Mouse (Mus musculus) frontal cortex, adult (tissue): ENCODE measurements around the gene Sptlc2.
A peak's percentile ranks its signal among the peaks of the same experiment; 100 is the strongest.

Source experiments
- ATAC-seq: cut with Nextera tagmentation; 2 replicates; pipeline ENCODE4 v1.9.2; 2017; ENCODE audit warnings: mild to moderate bottlenecking, moderate library complexity, mixed read lengths; ENCODE audit not compliant: low TSS enrichment

The Sptlc2 gene

DNA sequence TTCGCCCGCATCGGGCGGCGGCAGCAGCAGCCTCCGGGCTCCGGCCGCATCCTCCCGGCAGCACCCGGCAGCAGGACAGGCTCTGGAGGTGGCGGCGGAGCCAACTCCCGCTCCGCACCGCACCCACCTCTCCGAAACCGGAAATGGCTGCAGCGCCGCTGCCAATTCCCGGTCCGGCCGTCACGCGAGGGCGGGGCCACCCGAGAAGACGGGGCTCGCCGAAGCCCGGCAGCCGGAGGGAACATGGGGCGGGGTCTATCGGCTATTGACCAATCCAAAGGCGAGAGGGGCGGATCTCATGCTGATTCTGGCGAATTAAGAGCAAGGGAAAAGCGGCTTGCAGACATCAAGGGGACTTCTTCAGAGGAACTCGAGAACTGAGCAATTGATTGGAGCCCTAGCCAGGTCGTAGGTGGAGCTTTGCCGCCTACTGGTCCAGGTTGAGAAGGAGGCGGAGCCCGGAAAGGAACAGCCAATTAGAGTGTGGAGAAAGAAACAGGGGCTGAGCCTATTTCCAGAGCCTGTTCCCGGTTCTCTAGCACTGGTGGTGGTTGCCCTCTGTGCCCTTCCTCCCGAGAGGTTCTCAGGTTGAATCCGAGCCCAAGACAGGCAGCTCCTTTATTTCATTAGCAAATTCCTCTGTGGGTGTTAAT, at the start of gene Sptlc2:
TSS of gene Sptlc2 (minus strand) at position 234 of the 653 bp plus-strand sequence.
- peak; percentile 98 for ATAC-seq

DNA sequence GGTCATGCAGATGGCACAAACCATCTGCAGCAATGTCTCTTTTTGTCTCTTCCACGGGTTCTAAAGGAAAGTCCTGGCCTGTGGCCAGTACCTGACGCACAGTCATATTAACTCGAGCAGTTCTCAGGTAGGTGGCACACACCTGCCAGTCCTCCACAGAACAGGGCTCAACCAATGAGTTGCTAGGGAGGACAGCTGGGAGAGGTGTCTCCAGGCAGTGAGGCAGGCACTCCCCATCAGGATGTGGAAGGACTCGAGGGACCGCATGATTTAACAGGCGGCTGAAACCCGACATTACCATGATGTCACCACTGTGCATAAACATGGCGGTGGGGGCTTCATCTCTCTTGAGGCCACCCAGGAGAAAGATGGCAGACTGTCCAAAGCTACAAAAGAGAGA, 40.7 kb upstream of the Sptlc2 start:
- no peak for ATAC-seq

DNA sequence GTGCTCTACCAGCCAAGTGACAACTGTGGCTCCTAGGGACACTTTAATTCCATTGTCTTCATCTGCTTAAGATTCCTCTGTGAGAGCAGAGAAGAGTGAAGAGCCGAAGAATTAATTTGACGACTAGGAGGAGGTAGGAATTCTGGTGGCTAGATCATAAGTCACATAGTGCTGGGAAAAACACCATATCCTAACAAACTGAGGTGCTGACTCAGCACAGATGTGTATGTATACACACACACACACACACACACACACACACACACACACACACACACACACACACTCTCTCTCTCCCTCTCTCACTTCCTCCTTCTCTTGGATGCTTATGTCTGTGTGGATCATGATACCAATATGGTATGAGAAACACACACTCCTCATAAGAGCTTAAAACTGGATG, 40.1 kb upstream of the Sptlc2 start:
- no peak for ATAC-seq

DNA sequence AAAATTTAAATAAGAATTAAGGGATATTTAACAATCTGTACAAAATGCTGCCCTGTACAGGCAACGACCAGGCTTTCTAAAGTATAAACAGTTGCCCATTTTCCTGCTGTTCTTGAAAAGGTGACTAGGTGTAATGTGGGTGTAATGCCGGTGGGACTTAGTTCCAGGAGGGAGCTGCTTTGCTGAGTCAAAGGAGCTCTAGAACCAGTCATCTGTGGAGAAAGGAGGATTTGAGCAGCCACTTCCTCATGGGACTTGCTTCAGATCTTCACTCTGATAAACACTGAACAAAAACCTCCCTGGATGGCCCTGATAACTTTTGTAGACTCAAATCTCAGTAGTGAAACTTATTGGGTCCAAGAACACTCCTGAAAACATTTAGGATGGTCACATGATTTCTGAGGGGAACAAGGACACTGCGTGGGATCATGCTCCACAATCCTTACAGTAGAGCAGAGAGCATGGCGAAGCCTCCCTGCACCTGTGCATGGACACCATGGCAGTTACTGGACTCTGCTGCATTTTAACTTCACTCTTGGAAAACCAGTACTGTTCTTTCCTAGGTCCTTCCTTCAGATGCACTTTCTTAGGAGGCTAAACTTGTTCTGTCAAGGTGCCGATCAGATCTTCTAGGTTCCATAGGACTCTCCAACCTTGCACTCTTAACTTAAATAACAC, 38.3 kb upstream of the Sptlc2 start:
- ATAC-seq = no peak

DNA sequence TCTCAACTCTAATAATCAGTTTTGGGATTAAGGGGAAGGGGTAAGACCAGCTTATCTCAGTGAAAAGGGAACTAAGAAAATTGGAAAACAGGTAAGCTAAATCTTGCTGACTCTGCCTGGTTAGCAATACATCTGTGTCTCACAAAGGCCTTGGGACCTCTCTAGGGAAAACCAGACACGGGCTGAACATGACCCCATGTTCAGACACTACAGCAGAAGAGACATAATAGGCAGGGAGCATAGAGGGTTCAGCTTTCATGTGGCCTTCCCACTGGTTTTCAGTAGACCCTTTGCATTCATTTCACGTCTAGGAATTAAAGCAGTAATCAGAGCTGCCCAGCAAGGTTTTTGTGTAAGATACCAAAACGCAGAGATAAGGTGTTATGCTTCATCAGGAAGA, 36.4 kb upstream of the Sptlc2 start:
- no peak for ATAC-seq

DNA sequence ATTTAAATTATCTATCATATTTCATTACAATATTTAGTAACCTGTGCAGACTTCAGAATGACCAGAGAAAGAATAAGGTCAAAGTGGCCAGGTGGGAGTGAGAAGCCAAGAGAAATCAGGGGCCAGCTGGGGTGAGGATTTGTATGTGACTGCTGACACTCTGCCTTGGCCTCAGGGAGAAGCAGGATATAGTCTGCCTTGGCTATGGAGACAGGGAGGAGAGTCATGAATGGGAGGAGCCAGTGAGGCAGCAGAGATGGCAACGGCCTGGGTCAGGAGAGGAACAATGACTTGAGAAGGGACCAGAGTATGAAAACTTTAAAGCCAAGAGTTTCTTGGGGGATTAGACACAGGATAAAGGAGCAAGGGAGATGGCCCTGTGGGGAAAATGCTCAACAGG, 35.5 kb upstream of the Sptlc2 start:
- no peak for ATAC-seq

DNA sequence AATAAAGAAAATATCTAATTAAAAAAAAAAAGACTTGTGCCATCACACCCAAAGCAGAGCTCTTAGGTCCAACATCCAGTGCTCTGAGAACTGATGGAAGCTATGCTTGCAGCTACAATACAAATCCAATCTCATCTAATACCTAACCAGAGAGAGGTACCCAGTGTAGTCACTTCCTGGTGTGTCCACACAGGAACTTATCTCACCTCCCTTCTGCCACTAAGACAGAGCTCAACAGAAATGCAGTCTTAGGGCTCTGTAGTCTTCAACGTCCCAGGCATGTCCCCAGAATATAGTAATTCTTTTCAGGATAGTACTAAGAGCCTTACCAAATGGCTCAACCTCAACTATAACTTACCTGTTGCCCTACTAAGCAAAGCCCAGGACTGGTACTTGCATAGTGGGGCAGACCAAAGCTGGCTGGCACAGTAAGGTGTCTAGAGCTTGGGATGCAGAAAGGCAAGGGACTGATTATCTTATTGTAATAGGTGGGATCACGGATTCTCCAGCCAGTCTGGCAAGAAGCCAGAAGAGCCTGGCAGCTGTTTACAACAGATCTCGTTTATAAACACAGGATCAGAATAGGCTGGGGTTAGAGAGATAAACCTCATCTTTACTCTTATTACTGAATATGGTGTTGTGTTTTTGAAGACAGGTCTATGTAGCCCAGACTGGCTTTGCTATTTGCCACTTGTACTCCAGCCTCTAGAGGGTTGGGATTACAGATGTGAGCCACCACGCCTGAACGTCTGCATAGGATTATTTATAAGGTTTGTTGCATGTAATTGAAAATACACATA, 33.8 kb upstream of the Sptlc2 start:
- ATAC-seq = no peak

DNA sequence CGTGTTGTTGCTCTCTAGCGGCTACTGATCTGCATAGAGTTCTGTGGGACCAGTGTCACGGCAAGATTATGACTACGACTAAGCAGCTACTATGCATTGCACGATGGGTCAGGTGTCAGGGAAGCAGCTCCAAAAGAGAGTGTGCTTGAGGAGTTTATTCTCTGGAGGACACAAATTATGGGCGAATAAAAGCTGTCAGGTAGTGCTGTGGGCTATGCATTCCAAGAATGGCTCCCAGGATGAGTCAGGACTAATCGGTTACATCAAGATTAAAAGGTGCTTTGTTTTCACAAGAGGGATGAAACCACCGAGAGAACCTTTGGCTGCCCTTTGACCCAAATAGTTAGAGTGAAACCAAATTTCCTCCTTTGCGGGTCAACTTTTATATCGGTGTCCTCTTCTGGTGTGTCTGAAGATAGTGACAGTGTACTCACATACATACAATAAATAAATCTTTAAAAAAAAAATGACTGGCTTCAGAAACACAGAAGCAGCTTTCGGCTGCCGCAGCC, 31.9 kb upstream of the Sptlc2 start:
- ATAC-seq = no peak

DNA sequence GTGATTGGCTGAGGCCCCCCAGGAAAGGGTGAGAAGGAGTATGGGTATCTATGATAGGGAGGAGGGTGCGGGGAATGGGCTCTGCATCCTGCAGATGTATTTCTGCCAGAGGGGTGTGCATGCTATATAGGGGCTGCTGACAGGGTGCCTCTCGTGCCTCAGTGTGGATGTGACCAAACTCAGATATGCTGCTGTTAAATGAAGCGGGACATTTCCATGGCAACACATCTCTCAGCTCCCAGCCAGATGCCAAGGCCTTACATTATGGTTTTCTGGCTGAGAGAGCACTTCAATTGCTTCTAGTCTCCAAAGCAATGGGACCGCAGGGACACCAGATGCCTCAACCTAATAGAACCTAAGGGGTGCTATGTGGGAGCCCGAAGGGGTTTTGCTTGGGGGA, 30.8 kb upstream of the Sptlc2 start:
- ATAC-seq = peak; percentile 47; the same call in 1 of the 2 replicates

DNA sequence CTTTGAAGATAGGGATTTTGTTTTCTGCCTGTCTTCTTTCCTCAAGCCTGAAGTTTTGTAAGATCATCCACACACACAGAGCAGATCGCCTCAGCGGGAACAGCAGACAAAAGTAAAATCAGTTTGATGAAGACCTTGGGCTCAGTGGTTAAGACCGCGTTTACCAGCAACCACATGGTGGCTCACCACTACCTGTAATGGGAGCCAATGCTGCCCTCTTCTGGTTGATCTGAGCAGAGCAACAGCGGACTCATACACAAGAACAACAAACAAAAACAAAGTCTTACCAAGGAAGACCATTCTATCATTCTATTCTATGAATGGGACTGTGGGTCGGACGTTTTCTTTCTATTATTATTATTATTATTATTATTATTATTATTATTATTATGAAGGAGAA, 28.5 kb upstream of the Sptlc2 start:
- ATAC-seq = peak; percentile 52; the same call in 1 of the 2 replicates

DNA sequence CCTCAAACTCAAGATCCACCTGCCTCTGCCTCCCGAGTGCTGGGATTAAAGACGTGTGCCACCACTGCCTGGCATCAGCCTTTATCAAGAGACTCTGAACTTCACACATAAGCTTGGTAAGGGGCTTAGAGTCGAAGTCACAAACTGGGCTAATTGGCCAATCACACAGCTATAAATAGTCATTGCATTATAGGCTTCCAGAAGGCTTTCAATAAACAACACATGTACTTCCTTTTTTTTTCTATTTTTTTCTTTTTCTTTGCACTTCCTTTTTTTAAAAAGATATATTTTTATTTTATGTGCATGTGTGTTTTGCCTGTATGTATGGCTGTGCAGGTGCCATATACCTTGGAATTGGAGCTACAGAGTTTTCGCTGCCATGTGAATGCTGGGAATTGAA, 27.2 kb upstream of the Sptlc2 start:
- ATAC-seq = no peak

DNA sequence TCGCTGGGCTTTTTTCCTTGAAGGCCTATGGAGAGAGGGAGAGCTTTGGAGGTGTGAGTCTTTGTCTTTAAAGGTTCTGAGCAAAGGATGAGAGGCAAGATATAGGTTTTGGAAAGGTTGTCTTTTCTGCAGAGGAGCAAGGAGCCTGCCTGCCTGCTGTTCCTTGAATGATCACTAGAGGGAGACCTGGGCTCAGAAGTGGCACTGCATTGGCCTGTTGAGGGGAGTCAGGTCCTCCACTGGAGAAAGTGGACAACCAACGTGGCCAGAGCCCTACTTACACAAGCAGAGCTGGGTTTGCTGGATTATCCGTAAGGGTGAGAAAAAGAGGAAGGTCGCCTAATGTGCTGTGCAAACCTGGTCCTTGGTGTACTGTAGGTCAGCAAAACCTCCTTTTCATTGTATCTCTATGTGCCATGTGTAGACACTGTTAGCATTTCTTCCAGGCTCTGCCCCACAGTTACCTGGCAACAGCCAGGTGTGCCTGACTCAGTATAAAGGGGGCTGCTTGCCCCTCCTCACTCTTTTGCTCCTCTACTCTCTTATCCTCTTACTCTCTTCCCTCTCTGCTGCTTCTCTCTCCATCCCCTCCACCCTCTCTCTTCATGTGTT, 25.1 kb upstream of the Sptlc2 start:
- ATAC-seq = peak; percentile 81

DNA sequence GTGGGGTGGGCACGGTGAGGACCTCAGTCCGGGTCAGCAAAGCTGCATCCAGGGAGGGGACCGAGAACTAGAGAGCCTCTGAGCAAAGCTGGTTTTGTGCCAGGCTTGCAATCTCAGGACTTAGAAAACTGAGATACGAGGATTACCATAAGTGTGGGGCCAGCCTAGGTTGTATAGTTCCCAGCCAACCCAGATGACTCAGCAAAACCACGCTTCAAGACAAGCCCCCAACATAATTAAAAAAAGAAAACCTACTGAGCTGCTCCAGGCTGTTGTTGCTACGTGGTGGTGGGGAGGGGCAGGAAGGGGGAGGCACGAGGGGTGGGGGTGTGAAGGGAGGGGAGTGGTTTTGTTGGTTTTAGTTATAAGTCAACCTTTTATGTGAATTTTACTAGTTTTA, 22.8 kb upstream of the Sptlc2 start:
- no peak for ATAC-seq

DNA sequence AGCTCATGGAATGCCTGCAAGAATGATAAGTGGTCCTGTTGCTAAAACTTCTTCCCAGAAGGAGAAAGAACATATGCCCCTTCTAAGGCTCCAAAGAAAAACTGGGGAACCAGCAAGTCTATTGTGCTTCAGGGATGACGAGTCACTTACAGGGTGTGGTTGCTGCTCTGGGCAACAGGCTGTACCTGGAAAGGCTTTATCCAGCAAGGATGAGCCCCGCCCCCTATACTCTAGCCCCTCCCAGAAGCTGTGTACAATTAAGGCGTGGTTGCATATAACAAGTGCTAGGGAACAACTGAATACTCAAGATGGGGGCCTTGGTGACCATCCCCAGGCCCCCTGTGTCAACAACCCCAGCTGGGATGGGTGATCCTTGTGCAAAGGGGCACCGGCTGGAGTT, 21.0 kb upstream of the Sptlc2 start:
- no peak for ATAC-seq

DNA sequence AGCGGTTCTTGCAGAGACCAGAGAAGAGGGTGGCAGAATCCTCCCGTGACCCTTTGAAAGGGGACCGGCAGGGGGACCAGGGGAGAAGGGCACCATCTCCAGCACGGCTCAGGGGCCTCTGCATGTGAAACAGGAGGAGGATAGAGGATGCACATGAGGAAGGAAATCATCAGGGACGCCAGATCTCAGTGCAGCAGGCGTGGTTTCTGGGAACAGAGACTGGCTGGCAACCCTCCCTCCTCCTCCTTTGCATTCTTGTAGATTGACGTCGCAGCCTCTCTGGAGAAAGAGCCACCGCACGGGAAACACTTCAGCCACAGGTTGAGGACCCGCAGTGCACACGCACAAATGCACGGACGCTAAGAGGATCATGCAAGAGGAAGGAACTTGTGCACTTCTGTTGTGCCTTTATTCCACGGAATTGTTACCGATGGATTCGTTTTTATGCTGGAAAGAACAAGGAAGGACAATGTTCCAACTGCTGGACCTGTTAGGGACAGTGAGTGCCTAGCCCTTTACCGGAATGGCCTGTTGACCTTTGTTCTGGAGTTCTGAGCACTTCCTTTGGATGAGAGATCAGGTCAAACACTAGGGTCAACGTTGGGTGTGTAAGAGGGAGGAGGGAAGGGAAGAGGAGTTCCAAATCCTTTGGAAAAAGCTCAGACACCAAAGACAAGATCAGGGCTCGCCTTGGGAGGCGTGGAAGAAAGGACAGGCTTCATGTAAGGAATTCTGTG, 19.9 kb upstream of the Sptlc2 start:
- no peak for ATAC-seq

DNA sequence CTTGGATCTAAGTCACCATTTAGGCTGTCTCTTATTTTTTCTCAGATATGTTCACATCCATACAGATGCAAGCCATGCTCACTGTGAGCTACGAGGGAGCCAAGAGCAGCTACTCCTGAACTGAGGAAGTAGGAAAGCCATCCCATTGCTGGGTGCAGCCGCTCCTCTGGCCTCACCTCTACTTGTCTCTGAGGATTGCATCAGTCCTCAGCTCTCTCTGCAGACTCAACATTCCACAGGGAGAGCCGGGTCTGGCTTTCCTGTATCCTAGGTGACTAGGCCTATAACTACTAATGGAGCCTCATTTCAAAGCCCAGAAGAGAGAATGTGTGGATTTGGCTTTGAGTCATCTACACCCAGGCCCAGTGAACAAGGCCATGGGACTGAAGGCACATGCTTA, 17.6 kb upstream of the Sptlc2 start:
- no peak for ATAC-seq

DNA sequence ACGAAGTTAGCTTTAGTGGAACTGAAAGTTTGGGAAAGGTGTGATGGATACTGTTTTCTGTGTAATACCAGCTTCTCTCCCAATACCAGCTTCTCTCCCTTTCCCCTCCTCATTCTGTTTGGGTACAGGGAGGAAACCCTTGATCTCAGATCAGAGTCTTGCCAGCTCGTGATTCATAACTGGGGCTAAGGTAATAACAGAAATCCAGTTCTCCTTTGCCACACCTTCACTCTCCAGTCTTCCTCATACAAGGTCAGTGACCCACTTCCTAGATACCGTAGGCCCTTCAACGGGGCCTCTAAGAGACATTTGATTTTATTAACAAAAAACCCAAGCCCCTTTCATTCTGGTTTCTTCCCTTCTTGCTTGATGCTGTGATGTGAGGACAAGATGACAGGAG, 17.0 kb upstream of the Sptlc2 start:
- no peak for ATAC-seq

DNA sequence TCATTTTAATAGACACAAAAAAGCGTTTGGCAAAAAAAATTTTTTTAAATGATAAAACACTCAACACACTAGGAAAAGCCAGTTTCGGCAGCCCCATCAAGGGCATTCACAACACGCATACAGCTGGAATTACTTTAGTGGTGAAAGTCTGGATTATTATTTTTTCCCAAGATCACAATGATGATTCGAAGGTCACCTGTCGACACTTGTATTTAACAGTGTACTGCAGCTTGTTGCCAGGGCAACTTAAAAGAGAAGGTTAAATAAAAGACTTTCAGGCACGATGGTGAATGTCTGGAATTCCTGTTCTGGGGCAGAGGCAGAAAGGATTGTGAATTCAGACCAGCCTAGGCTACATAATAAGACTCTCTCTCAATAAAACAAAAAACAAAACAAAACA, 13.7 kb upstream of the Sptlc2 start:
- no peak for ATAC-seq

DNA sequence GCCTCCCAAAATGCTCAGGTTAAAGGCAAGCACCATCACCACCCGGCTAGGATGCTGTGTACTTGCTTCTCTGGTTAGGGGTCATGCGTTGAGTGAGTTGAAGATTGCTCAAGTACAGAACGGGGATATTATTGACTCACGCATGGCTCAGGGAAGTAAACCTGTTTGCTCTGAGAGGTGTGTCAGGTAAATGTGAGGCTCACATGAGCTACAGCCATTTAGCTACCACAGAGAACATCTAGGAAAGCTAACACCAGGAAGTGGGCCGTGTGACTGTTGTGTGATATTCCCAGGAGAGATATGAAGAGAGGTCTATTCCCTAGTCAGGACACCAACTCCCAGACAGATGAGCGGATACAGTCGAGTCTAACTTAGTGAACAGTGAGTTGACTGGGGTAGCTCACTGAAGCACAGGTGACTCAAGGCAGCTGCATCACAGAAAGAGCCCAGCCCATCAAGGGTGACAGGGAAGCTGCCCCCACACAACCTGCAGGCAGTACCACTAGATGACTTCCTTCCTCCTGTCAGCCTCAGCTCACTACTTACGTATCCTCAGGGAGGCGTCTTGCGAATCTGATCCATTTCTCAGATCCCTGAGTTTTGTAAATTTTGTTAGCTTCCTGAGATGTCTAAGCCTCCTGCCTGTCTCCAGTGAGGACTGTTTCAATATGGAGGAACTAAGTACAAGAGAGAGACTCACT, 11.1 kb upstream of the Sptlc2 start:
- ATAC-seq = no peak

DNA sequence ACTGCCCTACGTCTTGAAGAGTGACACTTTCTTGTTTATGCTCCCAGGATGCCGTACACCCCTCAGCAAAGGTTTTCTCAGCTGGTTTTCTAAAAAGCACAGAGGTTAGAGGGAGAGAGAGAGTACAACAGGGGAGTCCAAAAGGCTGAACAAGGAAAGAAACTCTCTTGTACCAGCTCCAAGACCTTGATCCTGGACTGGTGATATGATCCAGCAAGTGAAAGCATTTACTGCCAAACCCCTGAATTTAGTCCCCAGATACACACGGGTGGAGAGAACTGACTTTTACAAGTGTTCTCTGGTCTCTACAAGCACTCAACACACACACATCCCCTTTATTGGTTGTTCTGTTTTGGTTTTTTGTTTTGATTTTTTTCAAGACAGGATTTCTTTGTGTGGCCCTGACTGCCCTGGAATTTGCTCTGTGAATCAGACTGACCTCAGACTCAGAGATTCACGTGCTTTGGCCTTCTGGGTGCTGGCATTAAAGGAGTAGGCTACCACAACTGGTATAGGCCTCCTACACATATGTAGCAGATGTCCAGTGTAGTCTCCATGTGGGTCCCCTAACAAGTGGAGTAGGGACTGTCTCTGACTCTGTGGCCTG, 9.8 kb upstream of the Sptlc2 start:
- no peak for ATAC-seq

DNA sequence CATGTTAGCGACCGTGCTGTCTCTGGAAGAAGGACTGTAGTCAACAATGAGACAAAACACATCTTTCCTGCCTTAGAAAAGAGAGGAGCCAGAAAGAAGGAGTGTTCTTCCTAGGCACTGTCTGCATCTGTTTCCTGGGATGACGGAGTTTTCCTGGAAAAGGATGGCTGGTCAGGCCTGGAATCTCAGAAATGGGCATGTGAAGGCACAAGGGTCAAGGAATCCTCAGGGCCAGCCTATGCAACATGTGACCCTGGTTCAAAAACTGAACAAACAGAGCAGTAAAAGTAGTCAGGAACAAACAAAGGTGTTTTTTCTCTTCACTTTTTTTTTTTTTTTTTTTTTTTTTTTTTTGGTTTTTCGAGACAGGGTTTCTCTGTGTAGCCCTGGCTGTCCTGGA, 9.0 kb upstream of the Sptlc2 start:
- no peak for ATAC-seq
